Mouse (Mus musculus): ENCODE measurements around the gene Fam198a. TPM values are rescaled to one million over a fixed set of nuclear protein-coding genes. Genes with fewer than 3 reads are reported as not detected.

The Fam198a gene
- polyA plus RNA-seq, 1 experiment from 2014 or later = 0.89 TPM

DNA sequence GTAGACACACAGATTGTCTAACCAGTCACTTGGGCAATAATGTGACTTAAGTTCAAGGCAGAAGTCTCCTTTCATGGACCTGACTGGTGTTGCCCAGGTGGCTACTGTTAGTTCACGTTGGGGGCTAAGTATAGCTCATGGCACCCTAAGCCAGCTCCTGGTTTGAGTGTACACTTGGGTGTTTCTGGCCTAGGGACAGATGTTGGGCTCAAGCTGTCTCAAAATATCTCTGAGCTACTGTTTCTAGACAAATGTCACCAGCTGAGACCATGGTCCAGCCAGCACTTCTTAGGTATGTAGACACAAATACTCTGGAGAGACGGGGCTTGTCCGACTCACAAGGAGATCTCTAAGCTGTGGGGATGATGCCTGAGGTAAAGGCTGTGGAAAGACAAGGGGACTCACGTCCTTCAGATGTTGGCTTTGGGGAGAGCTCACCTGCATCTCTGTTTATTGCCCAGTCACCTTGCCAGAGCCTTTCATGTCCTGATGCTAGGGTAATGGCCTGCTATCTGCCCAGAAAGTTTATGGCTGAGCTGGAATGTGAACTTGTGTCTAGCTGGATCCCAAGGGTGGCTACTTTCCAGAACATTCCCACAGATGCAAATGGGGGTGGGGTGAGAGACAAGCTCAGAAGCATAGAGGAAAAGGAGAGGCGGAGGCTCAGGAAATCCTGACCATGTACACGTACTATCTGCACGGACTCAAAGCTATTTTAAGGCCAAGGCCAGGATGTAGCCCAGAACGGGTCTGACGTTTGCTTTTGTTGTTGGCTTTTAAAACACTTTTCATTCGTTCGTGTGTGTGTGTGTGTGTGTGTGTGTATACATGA lies 77.3 kb downstream of the Fam198a start:
- ATAC-seq (no peak), DNase-seq (ENCODE audit: low spot score) (no peak)
- Histone ChIP-seq H3K4me1 (ENCODE audit: control insufficient read depth, insufficient read depth, low read length) (no peaks in the 10 kb centered on the region), H3K9ac (ENCODE audit: low read length) (no peak overlapping the region), H3K27ac (ENCODE audit: low read depth, low read length) (no peak overlapping the region), H3K27me3 (replicated peaks; ENCODE audit: control insufficient read depth, insufficient read depth, low read length) (no peaks in the 10 kb centered on the region), H3K9me3 (replicated peaks; ENCODE audit: control insufficient read depth, low read length) (no peaks in the 10 kb centered on the region), H3K4me2 (ENCODE audit: low read length) (no peak overlapping the region), H3K36me3 (ENCODE audit: control insufficient read depth, insufficient read depth, low read length) (no peaks in the 10 kb centered on the region), H3K4me3 (ENCODE audit: low read depth, low read length) (no peak overlapping the region)
- 84% methylated on average over 11 of the region's 11 CpGs for WGBS

DNA sequence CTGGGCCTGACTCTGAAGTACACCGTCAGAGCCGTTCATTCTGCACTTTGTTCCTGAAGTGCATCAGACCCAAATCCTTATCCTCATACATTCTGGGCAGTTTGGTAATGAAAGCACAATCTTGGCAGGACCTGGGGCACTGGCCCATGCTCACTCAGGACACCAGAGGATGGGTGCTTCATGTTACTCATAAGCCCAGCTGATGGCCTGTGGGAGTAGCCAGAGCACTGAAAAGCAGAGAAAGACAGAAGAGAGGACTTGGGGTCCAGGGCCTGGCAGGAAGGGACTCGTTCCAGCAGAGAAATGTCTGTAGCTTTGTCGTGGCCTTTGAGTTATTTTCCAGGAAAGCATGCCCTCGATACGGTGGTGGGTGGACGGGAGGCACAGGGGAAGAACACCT lies 79.0 kb downstream of the Fam198a start:
- no peaks in the 10 kb centered on the region for H3K27me3 ChIP-seq (replicated peaks; ENCODE audit: control insufficient read depth, insufficient read depth, low read length)
- no peak for DNase-seq (ENCODE audit: low spot score)
- no peak for ATAC-seq

More for the DNA sequence above, 79.0 kb downstream of the Fam198a start:
- H3K9me3 ChIP-seq (replicated peaks; ENCODE audit: control insufficient read depth, low read length) = no peaks in the 10 kb centered on the region
- H3K4me2 ChIP-seq (ENCODE audit: low read length) = no peak overlapping the region
- no peaks in the 10 kb centered on the region for H3K36me3 ChIP-seq (ENCODE audit: control insufficient read depth, insufficient read depth, low read length)
- no peaks in the 10 kb centered on the region for H3K4me1 ChIP-seq (ENCODE audit: control insufficient read depth, insufficient read depth, low read length)
- H3K4me3 ChIP-seq (ENCODE audit: low read depth, low read length) = no peak overlapping the region
- no peak overlapping the region for H3K27ac ChIP-seq (ENCODE audit: low read depth, low read length)
- H3K9ac ChIP-seq (ENCODE audit: low read length) = no peak overlapping the region
- 89% methylated on average over 7 of the region's 7 CpGs for WGBS

Other genes with a start within 250 kb of the Fam198a start
- gene Sec22c, start 245.5 kb upstream of the Fam198a start, polyA plus RNA-seq (2014; fragmentation: Nextera tagmentation; extraction: Ambion mirVana) = 20.5 and 24.1 TPM in 2 replicates
- 149 and 186 TPM in 2 replicates for gene Ss18l2, start 240.7 kb upstream of the Fam198a start, polyA plus RNA-seq (2014; fragmentation: Nextera tagmentation; extraction: Ambion mirVana)
- gene Nktr, start 231.8 kb upstream of the Fam198a start, polyA plus RNA-seq (2014; fragmentation: Nextera tagmentation; extraction: Ambion mirVana) = 41.5 and 53.0 TPM in 2 replicates
- gene Zfp651, start 191.7 kb upstream of the Fam198a start, polyA plus RNA-seq (2014; fragmentation: Nextera tagmentation; extraction: Ambion mirVana) = 7.4 and 9.5 TPM in 2 replicates
- 0.49 and 0.60 TPM in 2 replicates for gene Klhl40, start 173.4 kb upstream of the Fam198a start, polyA plus RNA-seq (2014; fragmentation: Nextera tagmentation; extraction: Ambion mirVana)
- gene Hhatl, start 158.5 kb upstream of the Fam198a start, polyA plus RNA-seq (2014; fragmentation: Nextera tagmentation; extraction: Ambion mirVana) = not detected in 2 replicates
- gene Ccdc13, start 111.5 kb upstream of the Fam198a start, polyA plus RNA-seq (2014; fragmentation: Nextera tagmentation; extraction: Ambion mirVana) = 2.7 and 3.0 TPM in 2 replicates
- 114 and 151 TPM in 2 replicates for gene Higd1a, start 92.6 kb upstream of the Fam198a start, polyA plus RNA-seq (2014; fragmentation: Nextera tagmentation; extraction: Ambion mirVana)
- 2.0 and 2.1 TPM in 2 replicates for gene Ackr2, start 52.6 kb upstream of the Fam198a start, polyA plus RNA-seq (2014; fragmentation: Nextera tagmentation; extraction: Ambion mirVana)
- not detected in 2 replicates for gene Cyp8b1, start 34.7 kb upstream of the Fam198a start, polyA plus RNA-seq (2014; fragmentation: Nextera tagmentation; extraction: Ambion mirVana)
- gene Pomgnt2, start 46.1 kb downstream of the Fam198a start, polyA plus RNA-seq (2014; fragmentation: Nextera tagmentation; extraction: Ambion mirVana) = 16.1 and 22.0 TPM in 2 replicates
- gene Snrk, start 166.3 kb downstream of the Fam198a start, polyA plus RNA-seq (2014; fragmentation: Nextera tagmentation; extraction: Ambion mirVana) = 36.9 and 53.2 TPM in 2 replicates